Mouse (Mus musculus): ENCODE results near the gene Mta2. TPM values are rescaled to one million over a fixed set of nuclear protein-coding genes. Genes with fewer than 3 reads are reported as not detected.

Gene Mta2
- polyA plus RNA-seq, 1 experiment from 2014 or later, result 139 TPM

Other genes with a start within 250 kb of the Mta2 start
- 161 and 163 TPM in 2 replicates for gene Slc3a2, start 218.5 kb upstream of the Mta2 start, polyA plus RNA-seq (2015; fragmentation: Nextera tagmentation; extraction: Ambion mirVana)
- 77.3 and 88.5 TPM in 2 replicates for gene Wdr74, start 206.0 kb upstream of the Mta2 start, polyA plus RNA-seq (2015; fragmentation: Nextera tagmentation; extraction: Ambion mirVana)
- gene 1700092M07Rik, start 201.2 kb upstream of the Mta2 start, polyA plus RNA-seq (2015; fragmentation: Nextera tagmentation; extraction: Ambion mirVana), result 1.8 TPM in 2 replicates
- gene Stx5a, start 200.5 kb upstream of the Mta2 start, polyA plus RNA-seq (2015; fragmentation: Nextera tagmentation; extraction: Ambion mirVana), result 119 and 121 TPM in 2 replicates
- gene Nxf1, start 184.8 kb upstream of the Mta2 start, polyA plus RNA-seq (2015; fragmentation: Nextera tagmentation; extraction: Ambion mirVana), result 143 and 146 TPM in 2 replicates
- 164 and 177 TPM in 2 replicates for gene Tmem223, start 170.9 kb upstream of the Mta2 start, polyA plus RNA-seq (2015; fragmentation: Nextera tagmentation; extraction: Ambion mirVana)
- gene Tmem179b, start 167.4 kb upstream of the Mta2 start, polyA plus RNA-seq (2015; fragmentation: Nextera tagmentation; extraction: Ambion mirVana), result 90.4 and 102 TPM in 2 replicates
- 25.2 and 26.9 TPM in 2 replicates for gene Taf6l, start 155.5 kb upstream of the Mta2 start, polyA plus RNA-seq (2015; fragmentation: Nextera tagmentation; extraction: Ambion mirVana)
- gene Polr2g, start 143.3 kb upstream of the Mta2 start, polyA plus RNA-seq (2015; fragmentation: Nextera tagmentation; extraction: Ambion mirVana), result 137 and 147 TPM in 2 replicates
- gene Zbtb3, start 139.3 kb upstream of the Mta2 start, polyA plus RNA-seq (2015; fragmentation: Nextera tagmentation; extraction: Ambion mirVana), result 4.0 and 4.6 TPM in 2 replicates
- 48.2 and 49.3 TPM in 2 replicates for gene Ttc9c, start 122.5 kb upstream of the Mta2 start, polyA plus RNA-seq (2015; fragmentation: Nextera tagmentation; extraction: Ambion mirVana)
- gene Hnrnpul2, start 121.9 kb upstream of the Mta2 start, polyA plus RNA-seq (2015; fragmentation: Nextera tagmentation; extraction: Ambion mirVana), result 5.1 and 5.4 TPM in 2 replicates
- not detected in 2 replicates for gene AC129217.1, start 112.1 kb upstream of the Mta2 start, polyA plus RNA-seq (2015; fragmentation: Nextera tagmentation; extraction: Ambion mirVana)
- 40.6 and 48.3 TPM in 2 replicates for gene Bscl2, start 104.4 kb upstream of the Mta2 start, polyA plus RNA-seq (2015; fragmentation: Nextera tagmentation; extraction: Ambion mirVana)
- 16.0 and 17.3 TPM in 2 replicates for gene Gng3, start 102.7 kb upstream of the Mta2 start, polyA plus RNA-seq (2015; fragmentation: Nextera tagmentation; extraction: Ambion mirVana)
- gene Lrrn4cl, start 91.1 kb upstream of the Mta2 start, polyA plus RNA-seq (2015; fragmentation: Nextera tagmentation; extraction: Ambion mirVana), result 1.6 and 2.0 TPM in 2 replicates
- 163 and 167 TPM in 2 replicates for gene Ubxn1, start 70.4 kb upstream of the Mta2 start, polyA plus RNA-seq (2015; fragmentation: Nextera tagmentation; extraction: Ambion mirVana)
- gene Uqcc3, start 61.0 kb upstream of the Mta2 start, polyA plus RNA-seq (2015; fragmentation: Nextera tagmentation; extraction: Ambion mirVana), result 62.7 and 63.9 TPM in 2 replicates
- gene Lbhd1, start 58.1 kb upstream of the Mta2 start, polyA plus RNA-seq (2015; fragmentation: Nextera tagmentation; extraction: Ambion mirVana), result 72.5 and 95.3 TPM in 2 replicates
- gene Gm49403, start 57.9 kb upstream of the Mta2 start, polyA plus RNA-seq (2015; fragmentation: Nextera tagmentation; extraction: Ambion mirVana), result not detected in 2 replicates
- gene 1810009A15Rik, start 53.0 kb upstream of the Mta2 start, polyA plus RNA-seq (2015; fragmentation: Nextera tagmentation; extraction: Ambion mirVana), result 86.5 and 95.2 TPM in 2 replicates
- not detected in 2 replicates for gene Gm49416, start 52.9 kb upstream of the Mta2 start, polyA plus RNA-seq (2015; fragmentation: Nextera tagmentation; extraction: Ambion mirVana)
- 40.0 and 41.5 TPM in 2 replicates for gene Ints5, start 48.9 kb upstream of the Mta2 start, polyA plus RNA-seq (2015; fragmentation: Nextera tagmentation; extraction: Ambion mirVana)
- 92.6 and 93.3 TPM in 2 replicates for gene Ganab, start 43.8 kb upstream of the Mta2 start, polyA plus RNA-seq (2015; fragmentation: Nextera tagmentation; extraction: Ambion mirVana)
- 40.0 and 44.7 TPM in 2 replicates for gene B3gat3, start 21.5 kb upstream of the Mta2 start, polyA plus RNA-seq (2015; fragmentation: Nextera tagmentation; extraction: Ambion mirVana)
- gene Rom1, start 12.5 kb upstream of the Mta2 start, polyA plus RNA-seq (2015; fragmentation: Nextera tagmentation; extraction: Ambion mirVana), result 2.7 and 3.3 TPM in 2 replicates
- gene Eml3, start 12.3 kb upstream of the Mta2 start, polyA plus RNA-seq (2015; fragmentation: Nextera tagmentation; extraction: Ambion mirVana), result 24.2 and 28.4 TPM in 2 replicates
- gene Tut1, start 12.0 kb downstream of the Mta2 start, polyA plus RNA-seq (2015; fragmentation: Nextera tagmentation; extraction: Ambion mirVana), result 29.7 and 30.4 TPM in 2 replicates
- 436 and 453 TPM in 2 replicates for gene Eef1g, start 25.2 kb downstream of the Mta2 start, polyA plus RNA-seq (2015; fragmentation: Nextera tagmentation; extraction: Ambion mirVana)
- gene Ahnak, start 47.4 kb downstream of the Mta2 start, polyA plus RNA-seq (2015; fragmentation: Nextera tagmentation; extraction: Ambion mirVana), result 22.4 and 25.0 TPM in 2 replicates
- not detected in 2 replicates for gene Scgb1a1, start 146.1 kb downstream of the Mta2 start, polyA plus RNA-seq (2015; fragmentation: Nextera tagmentation; extraction: Ambion mirVana)
- 10.4 and 12.6 TPM in 2 replicates for gene Asrgl1, start 193.8 kb downstream of the Mta2 start, polyA plus RNA-seq (2015; fragmentation: Nextera tagmentation; extraction: Ambion mirVana)